Mouse (Mus musculus) heart, adult 2 months (tissue): ENCODE measurements at regions not wholly inside any gene's neighbourhood (a gene's known extent, or its start where the extent isn't known, plus 50 kb on each side); places are given as distances from the start of the nearest gene placed in this dataset.

Source experiments
- CTCF ChIP-seq: fragments of 200-600 bp; IDR thresholded peaks from 2 replicates; pipeline ENCODE4 v1.8.1; 2022; ENCODE audit warnings: antibody characterized with exemption, mild to moderate bottlenecking, moderate library complexity
- EP300 ChIP-seq: fragments of 200-500 bp; IDR thresholded peaks from 2 replicates; pipeline ENCODE4 v1.6.1; 2011; ENCODE audit warnings: low read depth, low read length, control low read depth; ENCODE audit not compliant: insufficient read depth

DNA sequence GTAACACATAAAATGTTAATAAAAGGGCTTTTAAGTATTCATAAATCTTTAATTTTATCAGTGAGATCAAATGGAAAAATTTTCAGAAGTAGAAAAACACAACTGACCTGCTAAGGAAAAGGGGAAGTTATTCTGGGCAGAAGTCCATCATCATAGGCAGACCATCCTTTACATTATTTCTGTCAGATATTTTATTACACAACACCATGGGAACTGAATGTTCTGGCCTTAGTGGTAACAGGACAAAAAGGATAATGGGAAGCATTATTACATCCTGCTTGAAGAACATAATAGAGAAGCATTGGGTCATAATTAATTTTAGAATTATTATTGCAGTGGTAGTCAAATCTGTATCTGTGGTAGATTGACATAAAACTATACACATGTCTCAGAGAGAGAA is 603.5 kb upstream of the Gje1 start:
- TF ChIP-seq EP300 (no peak), CTCF (no peak)
